Mouse (Mus musculus) heart, postnatal 25 days (tissue): ENCODE measurements around the gene Golga2. TPM values are rescaled to one million over a fixed set of nuclear protein-coding genes. Genes with fewer than 3 reads are reported as not detected.

Source experiments
- DNase-seq: peaks from one replicate; pipeline ENCODE4 v3.0.0; 2022; ENCODE audit warnings: low spot score
- intact Hi-C: fragments of 180-260 bp; cut with DNase I; formaldehyde crosslinking; loops from one replicate; pipeline ENCODE4 v1.15.1; 2025
- total RNA-seq, 2 experiments: library from RNA; stranded (reverse); gene quantifications; 2 replicates each; pipeline ENCODE4 v1.2.3; 2021

Gene Golga2
- total RNA-seq, 2 experiments from 2014 or later = 70.6 to 71.2 TPM

DNA sequence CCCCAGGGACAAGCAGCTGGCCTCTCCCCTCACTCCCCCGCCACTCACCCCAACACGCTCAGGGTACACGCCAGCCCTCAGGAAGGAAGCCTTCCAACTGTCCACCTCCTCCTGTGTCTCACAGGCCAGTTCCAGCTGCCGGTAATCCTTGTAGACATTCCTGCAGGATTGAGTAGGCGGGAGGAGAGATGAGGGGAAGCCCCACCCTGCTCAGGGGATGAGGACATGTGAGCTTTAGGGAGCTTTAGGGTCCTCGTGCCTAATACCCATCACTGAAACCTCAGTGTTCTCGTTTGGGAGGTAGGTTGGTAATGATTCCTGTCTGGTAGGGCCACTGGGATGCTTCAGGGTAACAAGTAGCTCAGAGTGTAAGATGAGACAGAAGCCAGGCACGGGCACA lies 28.6 kb downstream of the Golga2 start:
- intact Hi-C loops = no loop called here

DNA sequence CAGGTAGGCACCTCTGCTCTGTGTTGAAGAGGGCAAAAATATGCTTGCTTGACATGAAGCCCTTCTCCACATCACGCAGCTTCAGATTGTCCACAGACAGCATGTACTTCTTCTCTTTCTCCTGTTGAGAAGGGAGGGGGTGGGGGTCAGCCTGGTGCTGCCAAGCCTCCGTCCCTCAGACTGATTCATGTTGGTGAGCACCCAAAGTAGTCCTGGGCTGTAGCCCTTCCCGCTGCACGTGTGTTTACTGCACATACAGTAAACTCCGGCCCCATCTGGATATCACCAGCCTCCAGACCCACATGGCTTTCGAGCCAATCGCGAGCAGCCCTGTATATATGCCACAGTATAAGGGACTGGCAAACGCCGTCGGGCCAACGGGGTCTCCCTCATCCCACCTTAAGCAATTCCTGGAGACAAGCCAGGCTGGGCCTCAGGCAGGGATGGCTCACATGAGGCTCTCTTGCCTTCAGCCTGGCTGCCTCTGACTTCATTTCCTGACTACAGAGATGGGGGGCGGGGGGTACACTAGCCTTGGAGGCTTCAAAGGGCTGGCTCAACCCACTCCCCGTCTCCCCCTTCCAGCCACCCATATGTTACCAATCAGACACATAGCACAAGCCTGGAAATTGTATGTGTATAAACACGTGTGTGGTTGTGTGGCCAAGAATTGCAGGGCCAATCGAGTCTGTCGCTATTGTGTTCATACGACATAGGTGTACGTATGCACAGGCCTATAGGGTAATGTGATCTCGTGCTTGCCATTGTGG lies 29.9 kb downstream of the Golga2 start:
- DNase-seq = no peak
- intact Hi-C loops = no loop called here

More for the DNA sequence above, 28.6 kb downstream of the Golga2 start:
- peak; percentile 55 for DNase-seq

GRCm38 (mm10) chr2:32317791-32318417 lies 30.7 kb downstream of the Golga2 start:
- intact Hi-C loops = no loop called here
- peak; percentile 75 for DNase-seq

- DNase-seq = no peak
- intact Hi-C loops = no loop called here
Measured at GRCm38 (mm10) chr2:32318709-32319585, 31.8 kb downstream of the Golga2 start.

- intact Hi-C loops = no loop called here
- DNase-seq = peak; percentile 52
Measured at GRCm38 (mm10) chr2:32319586-32320580, 32.7 kb downstream of the Golga2 start.

DNA sequence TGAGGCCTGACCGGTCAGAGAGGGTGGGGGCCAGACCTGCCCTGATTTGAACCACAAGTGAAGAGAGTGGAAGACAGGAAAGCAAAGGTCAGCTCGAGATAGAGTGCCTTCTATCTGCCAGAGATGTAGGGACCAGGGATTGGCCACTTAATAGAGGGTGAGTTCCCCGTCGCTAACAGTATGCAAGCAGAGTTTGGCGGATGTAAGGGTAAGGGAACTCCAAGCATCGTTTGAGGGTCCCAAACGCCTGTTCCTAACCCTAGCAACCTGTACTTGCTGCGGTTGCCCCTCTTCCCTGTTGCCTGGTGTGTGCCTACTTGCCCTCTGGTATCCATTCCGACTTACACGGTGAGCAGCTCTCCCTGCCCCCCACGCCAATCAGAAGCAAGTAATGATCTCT lies 33.5 kb downstream of the Golga2 start:
- intact Hi-C loops = no loop called here
- no peak for DNase-seq

DNA sequence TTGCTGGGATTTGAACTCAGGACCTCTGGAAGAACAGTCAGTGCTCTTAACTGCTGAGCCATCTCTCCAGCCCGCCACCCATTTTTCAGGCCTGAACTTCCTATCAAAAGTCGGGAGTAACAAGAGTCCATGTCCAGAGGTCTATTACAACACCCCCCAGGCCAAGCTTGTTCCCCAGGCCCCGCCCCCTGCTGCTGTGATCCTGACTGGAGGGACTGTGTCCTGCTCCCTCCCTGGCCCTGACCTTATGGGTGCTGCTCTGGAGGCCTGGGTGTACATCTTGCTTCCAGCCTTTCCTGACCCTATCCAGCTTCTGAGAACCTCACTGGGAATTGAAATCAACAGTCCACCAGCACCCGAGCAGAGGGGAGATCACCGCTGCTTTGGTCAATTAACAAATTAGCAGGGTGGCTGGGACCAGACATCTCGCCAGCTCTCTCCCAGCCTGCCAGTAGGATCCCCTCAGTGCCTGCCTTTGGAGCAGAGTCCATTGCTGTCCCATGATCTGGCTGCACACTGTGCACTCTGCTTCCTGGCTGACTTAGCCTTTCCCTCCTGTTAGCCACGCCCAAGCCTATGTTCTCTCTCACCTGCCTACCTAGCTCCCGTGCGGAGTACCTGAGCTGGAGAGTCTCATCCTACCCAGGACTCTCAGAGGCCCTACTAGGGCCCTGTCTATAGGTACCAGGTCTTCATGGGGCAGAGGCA lies 34.6 kb downstream of the Golga2 start:
- DNase-seq = no peak
- intact Hi-C loops = no loop called here

GRCm38 (mm10) chr2:32322754-32323741 lies 35.9 kb downstream of the Golga2 start:
- DNase-seq = no peak
- intact Hi-C loops = no loop called here

- DNase-seq = no peak
- intact Hi-C loops = no loop called here
Measured at GRCm38 (mm10) chr2:32324322-32324721, 37.1 kb downstream of the Golga2 start.

DNA sequence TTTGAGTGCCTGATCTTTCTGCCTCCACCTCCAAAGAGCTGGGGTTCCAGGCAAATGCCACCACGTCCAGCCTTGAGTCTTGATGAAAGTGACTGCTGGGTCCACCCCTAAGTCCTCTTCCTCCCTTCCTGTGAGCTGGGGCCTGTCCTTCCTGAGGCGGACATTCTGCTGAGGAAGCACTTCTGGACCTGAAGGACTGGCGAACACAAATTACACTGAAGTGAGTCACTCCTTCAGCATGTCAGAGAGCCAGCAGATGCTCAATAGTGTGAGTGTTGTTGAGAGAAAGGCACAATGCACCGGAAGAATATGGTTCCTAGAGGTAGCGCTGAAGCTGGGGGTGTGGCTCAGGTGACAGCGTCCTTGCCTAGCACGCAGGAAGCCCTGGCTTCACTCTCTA lies 38.2 kb downstream of the Golga2 start:
- intact Hi-C loops = no loop called here

GRCm38 (mm10) chr2:32327200-32327599 lies 40.0 kb downstream of the Golga2 start:
- intact Hi-C loops = no loop called here
- DNase-seq = no peak

More for the DNA sequence above, 38.2 kb downstream of the Golga2 start:
- DNase-seq = no peak

- intact Hi-C loops = no loop called here
- no peak for DNase-seq
Measured at GRCm38 (mm10) chr2:32328911-32329460, 41.8 kb downstream of the Golga2 start.

DNA sequence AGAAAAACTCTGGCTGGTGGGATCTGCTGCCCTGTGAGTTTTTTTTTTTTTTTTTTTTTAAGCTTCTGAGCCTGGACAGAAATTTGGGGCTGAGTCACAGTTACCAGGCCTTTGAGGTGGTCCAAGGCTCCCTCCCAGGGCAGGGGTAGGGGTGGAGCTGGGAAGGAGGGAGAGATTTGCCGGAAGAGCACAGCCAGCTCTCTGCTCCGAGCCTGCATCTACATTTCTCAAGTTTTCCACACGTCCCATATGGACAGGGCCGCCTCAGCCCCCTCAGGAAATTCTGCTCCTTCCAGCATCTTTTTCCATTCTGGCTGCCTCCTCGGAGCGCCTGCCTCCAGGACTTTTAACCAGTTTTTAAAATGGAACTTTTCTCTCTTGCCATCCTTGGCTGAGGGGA lies 42.3 kb downstream of the Golga2 start:
- no peak for DNase-seq
- intact Hi-C loops = no loop called here

GRCm38 (mm10) chr2:32332159-32332558 lies 45.0 kb downstream of the Golga2 start:
- intact Hi-C loops = no loop called here

GRCm38 (mm10) chr2:32335888-32336287 lies 48.7 kb downstream of the Golga2 start:
- intact Hi-C loops = no loop called here
- no peak for DNase-seq

More at GRCm38 (mm10) chr2:32332159-32332558, 45.0 kb downstream of the Golga2 start:
- no peak for DNase-seq

DNA sequence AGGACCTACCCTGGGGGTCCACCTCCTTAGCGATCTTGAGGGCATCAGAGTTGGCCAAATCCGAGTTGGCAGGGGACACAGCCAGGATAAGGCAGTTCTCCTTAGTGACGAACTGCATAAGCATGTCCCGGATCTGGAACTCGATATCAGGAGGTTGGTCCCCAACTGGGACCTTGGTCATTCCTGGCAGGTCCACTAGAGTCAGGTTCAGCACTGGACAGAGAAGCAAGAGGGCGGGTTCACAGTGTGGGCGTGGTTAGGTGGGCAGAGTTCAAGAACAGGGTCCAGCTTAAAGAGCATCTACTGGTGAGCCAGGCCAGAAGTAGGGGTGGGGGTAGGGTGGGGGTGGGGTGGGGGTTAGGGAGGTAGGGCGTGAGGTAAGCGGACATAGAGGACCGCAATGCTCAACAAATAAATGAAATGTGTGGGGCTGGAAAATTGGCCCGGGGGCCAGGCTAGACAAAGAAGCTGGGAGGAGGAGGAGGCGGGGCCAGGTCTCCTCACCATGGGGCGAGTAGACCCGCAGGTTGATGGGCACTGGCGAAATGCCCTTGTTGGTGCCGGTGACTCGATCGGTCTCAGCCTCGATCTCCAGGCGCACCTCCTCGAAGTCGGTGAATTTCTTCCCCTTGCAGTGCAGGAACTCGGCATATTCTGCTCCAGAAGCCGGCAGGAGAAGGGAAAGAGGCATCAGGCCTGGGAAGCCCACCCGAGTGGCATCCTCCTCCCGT lies 52.9 kb downstream of the Golga2 start:
- DNase-seq = no peak
- intact Hi-C loops = no loop called here
